Mouse (Mus musculus): ENCODE measurements around the gene Guk1. TPM values are rescaled to one million over a fixed set of nuclear protein-coding genes. Genes with fewer than 3 reads are reported as not detected.

Gene Guk1
- polyA plus RNA-seq (2014; fragmentation: Nextera tagmentation; extraction: Ambion mirVana) = 142 and 143 TPM in 2 replicates

- Histone ChIP-seq H3K4me2 (ENCODE audit: low read length) (peak within 1 kb of the TSS; percentile 73), H3K27me3 (replicated peaks; ENCODE audit: control insufficient read depth, insufficient read depth, low read length) (no peaks in the 10 kb centered on the region), H3K27ac (ENCODE audit: low read depth) (peak within 1 kb of the TSS; percentile 89), H3K4me1 (replicated peaks; ENCODE audit: control insufficient read depth, insufficient read depth, low read length) (peaks cover 6% of the 10 kb centered on the region), H3K9ac (ENCODE audit: low read length) (peak within 1 kb of the TSS; percentile 68), H3K4me3 (ENCODE audit: low read depth, low read length) (peak within 1 kb of the TSS; percentile 67), H3K36me3 (ENCODE audit: control insufficient read depth, insufficient read depth, low read length) (no peaks in the 10 kb centered on the region), H3K9me3 (ENCODE audit: control insufficient read depth, low read length) (no peaks in the 10 kb centered on the region)
- DNase-seq (ENCODE audit: low spot score) (no peak), ATAC-seq (replicated peaks; ENCODE audit: low FRiP score, low TSS enrichment, low read depth) (0 out of 2 replicates have a peak, but pooled peaks have one; percentile 4)
- 6% methylated on average over 16 of the region's 16 CpGs for WGBS
Measured at GRCm38 (mm10) chr11:59192059-59192386, at the start of gene Guk1. Gene Guk1, minus strand, starts transcription at chr11:59192212.

GRCm38 (mm10) chr11:59239796-59240195 lies 47.8 kb upstream of the Guk1 start:
- no peak overlapping the region for H3K4me3 ChIP-seq (ENCODE audit: low read depth, low read length)
- H3K27ac ChIP-seq (ENCODE audit: low read depth) = no peak overlapping the region
- H3K9ac ChIP-seq (ENCODE audit: low read length) = no peak overlapping the region
- 86% methylated on average over 4 of the region's 4 CpGs for WGBS
- no peak for DNase-seq (ENCODE audit: low spot score)
- H3K9me3 ChIP-seq (ENCODE audit: control insufficient read depth, low read length) = no peaks in the 10 kb centered on the region
- H3K27me3 ChIP-seq (replicated peaks; ENCODE audit: control insufficient read depth, insufficient read depth, low read length) = no peaks in the 10 kb centered on the region
- no peaks in the 10 kb centered on the region; the same call in 1 of the 2 replicates for H3K4me1 ChIP-seq (replicated peaks; ENCODE audit: control insufficient read depth, insufficient read depth, low read length)
- H3K4me2 ChIP-seq (ENCODE audit: low read length) = no peak overlapping the region
- no peaks in the 10 kb centered on the region for H3K36me3 ChIP-seq (ENCODE audit: control insufficient read depth, insufficient read depth, low read length)
- no peak for ATAC-seq (replicated peaks; ENCODE audit: low FRiP score, low TSS enrichment, low read depth)

- no peak overlapping the region for H3K4me2 ChIP-seq (ENCODE audit: low read length)
- DNase-seq (ENCODE audit: low spot score) (no peak), ATAC-seq (replicated peaks; ENCODE audit: low FRiP score, low TSS enrichment, low read depth) (no peak)
- 53% methylated on average over 4 of the region's 4 CpGs for WGBS
- H3K27me3 ChIP-seq (replicated peaks; ENCODE audit: control insufficient read depth, insufficient read depth, low read length) = no peaks in the 10 kb centered on the region
- H3K4me3 ChIP-seq (ENCODE audit: low read depth, low read length) = no peak overlapping the region
- no peak overlapping the region for H3K9ac ChIP-seq (ENCODE audit: low read length)
- H3K36me3 ChIP-seq (ENCODE audit: control insufficient read depth, insufficient read depth, low read length) = no peaks in the 10 kb centered on the region
- no peaks in the 10 kb centered on the region for H3K9me3 ChIP-seq (ENCODE audit: control insufficient read depth, low read length)
- no peaks in the 10 kb centered on the region; the same call in 1 of the 2 replicates for H3K4me1 ChIP-seq (replicated peaks; ENCODE audit: control insufficient read depth, insufficient read depth, low read length)
- H3K27ac ChIP-seq (ENCODE audit: low read depth) = no peak overlapping the region
Measured at GRCm38 (mm10) chr11:59239428-59239785, 47.4 kb upstream of the Guk1 start.

- H3K27me3 ChIP-seq (replicated peaks; ENCODE audit: control insufficient read depth, insufficient read depth, low read length) = no peaks in the 10 kb centered on the region
- H3K4me1 ChIP-seq (replicated peaks; ENCODE audit: control insufficient read depth, insufficient read depth, low read length) = no peaks in the 10 kb centered on the region; the same call in 1 of the 2 replicates
- H3K9ac ChIP-seq (ENCODE audit: low read length) = no peak overlapping the region
- no peak overlapping the region for H3K4me2 ChIP-seq (ENCODE audit: low read length)
- WGBS = 4% methylated on average over 15 of the region's 15 CpGs
- no peaks in the 10 kb centered on the region for H3K36me3 ChIP-seq (ENCODE audit: control insufficient read depth, insufficient read depth, low read length)
- H3K9me3 ChIP-seq (ENCODE audit: control insufficient read depth, low read length) = no peaks in the 10 kb centered on the region
- no peak overlapping the region for H3K4me3 ChIP-seq (ENCODE audit: low read depth, low read length)
- DNase-seq (ENCODE audit: low spot score) (peak; percentile 64), ATAC-seq (replicated peaks; ENCODE audit: low FRiP score, low TSS enrichment, low read depth) (peak; percentile 77)
- H3K27ac ChIP-seq (ENCODE audit: low read depth) = no peak overlapping the region
Measured at GRCm38 (mm10) chr11:59238525-59239427, 46.8 kb upstream of the Guk1 start.

GRCm38 (mm10) chr11:59232797-59233196 lies 40.8 kb upstream of the Guk1 start:
- WGBS = 52% methylated on average over 2 of the region's 2 CpGs
- no peaks in the 10 kb centered on the region for H3K9me3 ChIP-seq (ENCODE audit: control insufficient read depth, low read length)
- no peak overlapping the region for H3K4me3 ChIP-seq (ENCODE audit: low read depth, low read length)
- H3K4me2 ChIP-seq (ENCODE audit: low read length) = no peak overlapping the region
- no peak overlapping the region for H3K27ac ChIP-seq (ENCODE audit: low read depth)
- no peaks in the 10 kb centered on the region for H3K36me3 ChIP-seq (ENCODE audit: control insufficient read depth, insufficient read depth, low read length)
- DNase-seq (ENCODE audit: low spot score) (no peak), ATAC-seq (replicated peaks; ENCODE audit: low FRiP score, low TSS enrichment, low read depth) (no peak)
- H3K27me3 ChIP-seq (replicated peaks; ENCODE audit: control insufficient read depth, insufficient read depth, low read length) = no peaks in the 10 kb centered on the region
- H3K9ac ChIP-seq (ENCODE audit: low read length) = no peak overlapping the region
- 0 out of 2 replicates have a peak, but pooled peaks cover 3% of the 10 kb centered on the region for H3K4me1 ChIP-seq (replicated peaks; ENCODE audit: control insufficient read depth, insufficient read depth, low read length)

GRCm38 (mm10) chr11:59230144-59230760 lies 38.2 kb upstream of the Guk1 start:
- Histone ChIP-seq H3K9me3 (ENCODE audit: control insufficient read depth, low read length) (no peaks in the 10 kb centered on the region), H3K36me3 (ENCODE audit: control insufficient read depth, insufficient read depth, low read length) (no peaks in the 10 kb centered on the region), H3K27me3 (replicated peaks; ENCODE audit: control insufficient read depth, insufficient read depth, low read length) (no peaks in the 10 kb centered on the region), H3K4me3 (ENCODE audit: low read depth, low read length) (no peak overlapping the region), H3K27ac (ENCODE audit: low read depth) (no peak overlapping the region), H3K9ac (ENCODE audit: low read length) (no peak overlapping the region), H3K4me2 (ENCODE audit: low read length) (no peak overlapping the region), H3K4me1 (replicated peaks; ENCODE audit: control insufficient read depth, insufficient read depth, low read length) (peaks cover 19% of the 10 kb centered on the region)
- ATAC-seq (replicated peaks; ENCODE audit: low FRiP score, low TSS enrichment, low read depth) (no peak), DNase-seq (ENCODE audit: low spot score) (peak; percentile 87)
- WGBS = 14% methylated on average over 7 of the region's 7 CpGs

GRCm38 (mm10) chr11:59228122-59228953 lies 36.3 kb upstream of the Guk1 start, which contains the start of gene Arf1:
Gene Arf1, minus strand, starts transcription at chr11:59228270.
- peak; percentile 95 for DNase-seq (ENCODE audit: low spot score)
- 6% methylated on average over 49 of the region's 59 CpGs for WGBS
- H3K9me3 ChIP-seq (ENCODE audit: control insufficient read depth, low read length) = no peaks in the 10 kb centered on the region
- peaks cover 5% of the 10 kb centered on the region for H3K36me3 ChIP-seq (ENCODE audit: control insufficient read depth, insufficient read depth, low read length)
- peak within 1 kb of the TSS; percentile 99 for H3K9ac ChIP-seq (ENCODE audit: low read length)
- H3K27me3 ChIP-seq (replicated peaks; ENCODE audit: control insufficient read depth, insufficient read depth, low read length) = no peaks in the 10 kb centered on the region
- H3K4me2 ChIP-seq (ENCODE audit: low read length) = peak within 1 kb of the TSS; percentile 72
- peak within 1 kb of the TSS; percentile 97 for H3K27ac ChIP-seq (ENCODE audit: low read depth)
- ATAC-seq (replicated peaks; ENCODE audit: low FRiP score, low TSS enrichment, low read depth) = peak; percentile 98
- H3K4me1 ChIP-seq (replicated peaks; ENCODE audit: control insufficient read depth, insufficient read depth, low read length) = peaks cover 34% of the 10 kb centered on the region
- peak within 1 kb of the TSS; percentile 69 for H3K4me3 ChIP-seq (ENCODE audit: low read depth, low read length)

GRCm38 (mm10) chr11:59227604-59228121 lies 35.7 kb upstream of the Guk1 start:
- no peak for DNase-seq (ENCODE audit: low spot score)

More at GRCm38 (mm10) chr11:59227604-59228121, 35.7 kb upstream of the Guk1 start:
- no peaks in the 10 kb centered on the region for H3K9me3 ChIP-seq (ENCODE audit: control insufficient read depth, low read length)
- peak overlapping the region; percentile 69 for H3K4me3 ChIP-seq (ENCODE audit: low read depth, low read length)
- WGBS = under 1% methylated on average over 46 of the region's 51 CpGs
- peaks cover 5% of the 10 kb centered on the region for H3K36me3 ChIP-seq (ENCODE audit: control insufficient read depth, insufficient read depth, low read length)
- peak overlapping the region; percentile 72 for H3K4me2 ChIP-seq (ENCODE audit: low read length)
- peak overlapping the region; percentile 99 for H3K9ac ChIP-seq (ENCODE audit: low read length)
- peak; percentile 83; the same call in 1 of the 2 replicates for ATAC-seq (replicated peaks; ENCODE audit: low FRiP score, low TSS enrichment, low read depth)
- H3K27me3 ChIP-seq (replicated peaks; ENCODE audit: control insufficient read depth, insufficient read depth, low read length) = no peaks in the 10 kb centered on the region
- peaks cover 38% of the 10 kb centered on the region for H3K4me1 ChIP-seq (replicated peaks; ENCODE audit: control insufficient read depth, insufficient read depth, low read length)
- peak overlapping the region; percentile 97 for H3K27ac ChIP-seq (ENCODE audit: low read depth)

Data from intestine, embryonic 14.5 days (tissue).